Mouse (Mus musculus) liver, embryonic 13.5 days (tissue): ENCODE results near the gene Gm11037. TPM values are rescaled to one million over a fixed set of nuclear protein-coding genes. Genes with fewer than 3 reads are reported as not detected.

Experiments
- polyA plus RNA-seq: library from polyadenylated mRNA; unstranded; fragments of >200 nt; fragmentation: Nextera tagmentation; extraction: Ambion mirVana; gene quantifications from 2 replicates; pipeline ENCODE4 v1.2.1, GENCODE M21; 2015

The Gm11037 gene
- polyA plus RNA-seq, 1 experiment from 2014 or later, result not detected

Other genes starting within 250 kb of the Gm11037 start
- gene 4930402H24Rik, start 227.1 kb upstream of the Gm11037 start, polyA plus RNA-seq, result 10.2 and 11.3 TPM in 2 replicates
- 1.5 and 2.1 TPM in 2 replicates for gene Atrn, start 227.0 kb upstream of the Gm11037 start, polyA plus RNA-seq
- 0.23 and 0.52 TPM in 2 replicates for gene Gfra4, start 90.4 kb upstream of the Gm11037 start, polyA plus RNA-seq
- 0.45 and 0.71 TPM in 2 replicates for gene Adam33, start 69.7 kb upstream of the Gm11037 start, polyA plus RNA-seq
- gene Siglec1, start 46.7 kb upstream of the Gm11037 start, polyA plus RNA-seq, result 0.49 and 0.56 TPM in 2 replicates
- gene Hspa12b, start 6.2 kb upstream of the Gm11037 start, polyA plus RNA-seq, result 2.1 and 2.2 TPM in 2 replicates
- 124 and 129 TPM in 2 replicates for gene 1700037H04Rik, start 26.6 kb downstream of the Gm11037 start, polyA plus RNA-seq
- 3.5 and 4.5 TPM in 2 replicates for gene Cenpb, start 46.6 kb downstream of the Gm11037 start, polyA plus RNA-seq
- gene Cdc25b, start 53.5 kb downstream of the Gm11037 start, polyA plus RNA-seq, result 171 and 201 TPM in 2 replicates
- gene Spef1, start 53.8 kb downstream of the Gm11037 start, polyA plus RNA-seq, result 1.1 and 1.2 TPM in 2 replicates
- 18.1 and 19.7 TPM in 2 replicates for gene Ap5s1, start 73.6 kb downstream of the Gm11037 start, polyA plus RNA-seq
- 27.1 and 31.1 TPM in 2 replicates for gene Mavs, start 100.6 kb downstream of the Gm11037 start, polyA plus RNA-seq
- 21.9 and 27.8 TPM in 2 replicates for gene Pank2, start 129.0 kb downstream of the Gm11037 start, polyA plus RNA-seq
- 0.46 and 0.60 TPM in 2 replicates for gene Rnf24, start 219.4 kb downstream of the Gm11037 start, polyA plus RNA-seq